Mouse (Mus musculus) midbrain, embryonic 16.5 days (tissue): ENCODE measurements at regions not wholly inside any gene's neighbourhood (a gene's known extent, or its start where the extent isn't known, plus 50 kb on each side); places are given as distances from the start of the nearest gene placed in this dataset.

Experiments used
- ATAC-seq: fragments of 200-750 bp; cut with Nextera tagmentation; 2 replicates; pipeline ENCODE4 v1.8.0; 2017; ENCODE audit warnings: moderate TSS enrichment
- H3K27ac ChIP-seq: fragments of 300-500 bp; sonication (generic); 2 replicates; pipeline ENCODE4 v1.5.1; 2014; ENCODE audit warnings: mild to moderate bottlenecking, low read length, mixed read lengths
- H3K27me3 ChIP-seq: fragments of 300-500 bp; sonication (generic); 2 replicates; pipeline ENCODE4 v1.6.1; 2014; ENCODE audit warnings: low read depth, low read length, mixed read lengths; ENCODE audit not compliant: control insufficient read depth, insufficient read depth
- H3K36me3 ChIP-seq: fragments of 300-500 bp; sonication (generic); 2 replicates; pipeline ENCODE4 v1.6.1; 2014; ENCODE audit warnings: mild to moderate bottlenecking, low read length, moderate library complexity, mixed read lengths; ENCODE audit not compliant: control insufficient read depth, insufficient read depth
- H3K4me1 ChIP-seq: fragments of 300-500 bp; sonication (generic); 2 replicates; pipeline ENCODE4 v1.6.1; 2014; ENCODE audit warnings: mild to moderate bottlenecking, low read length, mixed read lengths; ENCODE audit not compliant: control insufficient read depth, insufficient read depth
- H3K4me2 ChIP-seq: fragments of 300-500 bp; sonication (generic); 2 replicates; pipeline ENCODE4 v1.6.1; 2014; ENCODE audit warnings: mild to moderate bottlenecking, low read length, mixed read lengths
- H3K4me3 ChIP-seq: fragments of 300-500 bp; sonication (generic); 2 replicates; pipeline ENCODE4 v1.5.1; 2014; ENCODE audit warnings: low read depth, mild to moderate bottlenecking, low read length, moderate library complexity, mixed read lengths
- H3K9ac ChIP-seq: fragments of 300-500 bp; sonication (generic); 2 replicates; pipeline ENCODE4 v1.6.1; 2014; ENCODE audit warnings: low read depth, low read length, mixed read lengths
- H3K9me3 ChIP-seq: fragments of 300-500 bp; sonication (generic); replicated peaks from 2 replicates; pipeline ENCODE4 v1.6.1; 2014; ENCODE audit warnings: mild to moderate bottlenecking, low read length, mixed read lengths; ENCODE audit not compliant: control insufficient read depth, poor library complexity, severe bottlenecking
- WGBS: fragments of 180-500 bp; shearing (Covaris S2); extraction: QIAGEN DNeasy Blood & Tissue Kit; methylation state at CpG from one replicate; pipeline ENCODE4 v1.1.7; 2014; 5-methylcytosine and 5-hydroxymethylcytosine counted together

DNA sequence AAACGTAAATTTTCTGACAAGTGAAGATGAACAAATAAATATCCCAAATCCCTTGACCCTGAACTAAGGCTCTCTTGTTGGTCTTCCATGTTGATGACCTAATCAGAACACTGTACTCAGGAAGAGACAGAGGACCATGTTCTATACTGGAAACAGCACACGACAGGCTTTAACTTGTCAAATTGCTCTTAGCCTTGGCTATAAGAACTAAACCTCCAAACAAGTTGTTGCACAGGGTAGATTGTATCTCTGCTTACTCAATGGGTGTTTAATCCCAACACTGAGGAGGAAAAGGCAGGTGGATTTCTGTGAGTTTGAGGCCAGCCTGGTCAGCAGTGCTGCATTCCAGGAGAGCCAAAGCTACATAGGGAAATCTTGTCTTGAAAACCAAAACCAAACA, 265.5 kb downstream of the Gja1 start:
- WGBS = 89% methylated on average over 2 of the region's 2 CpGs
- H3K4me1 ChIP-seq = no peaks in the 10 kb centered on the region
- H3K4me2 ChIP-seq = no peak overlapping the region
- no peak overlapping the region for H3K9ac ChIP-seq
- H3K4me3 ChIP-seq = no peak overlapping the region
- H3K27me3 ChIP-seq = no peaks in the 10 kb centered on the region
- ATAC-seq = no peak
- H3K36me3 ChIP-seq = no peaks in the 10 kb centered on the region
- no peaks in the 10 kb centered on the region for H3K9me3 ChIP-seq
- H3K27ac ChIP-seq = no peak overlapping the region

DNA sequence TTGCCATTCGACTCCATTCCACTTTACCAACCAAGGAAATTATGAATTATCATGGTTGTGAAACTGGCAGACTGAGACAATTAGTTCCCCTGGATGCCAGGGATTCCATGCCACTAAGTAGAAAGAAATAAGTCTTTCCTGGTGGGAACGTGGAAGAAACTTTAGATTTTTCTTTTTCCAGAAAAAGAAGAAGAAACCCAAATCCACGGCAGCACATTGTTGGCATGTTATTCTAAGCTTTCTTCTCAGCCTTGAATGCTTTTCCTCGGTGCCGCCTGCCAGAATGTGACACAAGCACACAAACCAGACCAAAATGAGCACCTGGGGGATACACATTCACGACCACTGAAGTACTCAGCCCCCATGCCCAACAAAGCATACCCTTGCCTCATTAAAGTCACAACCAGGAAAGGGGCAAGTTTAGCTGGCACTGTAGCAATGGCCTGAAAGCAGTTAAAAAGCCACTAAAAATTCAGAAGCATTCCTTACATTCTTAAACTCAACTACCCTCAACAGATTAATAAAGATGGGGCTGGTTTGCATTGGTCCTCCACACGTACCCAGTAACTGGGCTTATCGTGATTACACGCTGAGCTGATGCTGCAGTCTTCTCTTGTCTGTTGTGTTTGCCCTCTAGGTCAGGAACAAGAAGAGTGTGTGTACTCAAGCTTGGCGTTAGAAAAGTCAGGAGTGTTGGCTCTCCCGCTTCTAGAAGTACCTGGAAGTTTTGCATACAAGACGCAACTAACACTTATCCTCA, 266.4 kb downstream of the Gja1 start:
- no peak overlapping the region for H3K9ac ChIP-seq
- H3K4me2 ChIP-seq = no peak overlapping the region
- H3K4me3 ChIP-seq = no peak overlapping the region
- H3K9me3 ChIP-seq = no peaks in the 10 kb centered on the region
- WGBS = 74% methylated on average over 12 of the region's 12 CpGs
- H3K27ac ChIP-seq = no peak overlapping the region
- ATAC-seq = no peak
- no peaks in the 10 kb centered on the region for H3K4me1 ChIP-seq
- H3K36me3 ChIP-seq = no peaks in the 10 kb centered on the region
- H3K27me3 ChIP-seq = no peaks in the 10 kb centered on the region

DNA sequence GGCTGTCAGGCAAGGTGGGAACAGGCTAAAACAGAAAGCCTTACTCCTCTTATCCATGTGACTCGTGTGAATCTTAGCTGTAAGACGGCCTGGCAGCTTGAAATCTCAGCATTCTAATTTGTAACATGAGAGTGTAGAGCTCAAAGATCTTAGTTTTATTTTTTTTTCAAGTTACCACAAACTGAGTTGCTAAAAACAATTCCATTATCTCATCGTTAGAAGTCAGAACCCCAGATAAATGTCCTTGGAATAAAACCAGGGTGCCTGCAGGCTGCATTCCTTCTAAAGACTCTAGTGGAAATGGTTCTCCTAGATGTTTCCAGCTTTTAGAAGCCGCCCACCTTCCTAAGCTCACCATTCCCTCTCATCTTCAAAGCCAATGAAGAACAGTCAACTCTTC, 283.4 kb downstream of the Gja1 start:
- Histone ChIP-seq H3K27me3 (no peaks in the 10 kb centered on the region), H3K4me1 (no peaks in the 10 kb centered on the region), H3K27ac (no peak overlapping the region), H3K9ac (no peak overlapping the region), H3K36me3 (no peaks in the 10 kb centered on the region), H3K4me2 (no peak overlapping the region), H3K4me3 (no peak overlapping the region), H3K9me3 (no peaks in the 10 kb centered on the region)
- WGBS = 92% methylated on average over 4 of the region's 4 CpGs
- ATAC-seq = no peak

DNA sequence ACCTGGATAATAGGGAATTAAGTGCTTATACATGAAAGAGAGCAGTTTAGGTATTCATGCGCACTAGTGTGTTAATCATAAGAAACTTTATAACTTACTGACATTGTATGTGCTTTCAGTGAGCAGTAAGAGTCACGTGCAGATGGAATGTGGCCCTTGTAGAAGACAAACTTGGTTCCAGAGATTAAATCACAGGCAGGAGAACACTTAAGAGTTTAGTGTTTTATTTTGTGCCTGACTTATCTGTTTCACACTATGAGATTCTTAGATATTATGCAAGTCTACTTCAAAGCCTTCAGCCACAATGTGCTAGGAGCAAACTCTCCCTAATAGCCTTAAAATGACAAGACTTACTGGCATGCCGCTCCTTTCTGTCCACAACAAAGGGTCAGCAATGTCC, 296.8 kb downstream of the Gja1 start:
- 69% methylated on average over 3 of the region's 3 CpGs for WGBS
- H3K4me1 ChIP-seq = no peaks in the 10 kb centered on the region
- H3K27ac ChIP-seq = no peak overlapping the region
- no peak overlapping the region for H3K4me3 ChIP-seq
- H3K9ac ChIP-seq = no peak overlapping the region
- H3K27me3 ChIP-seq = no peaks in the 10 kb centered on the region
- no peak overlapping the region for H3K4me2 ChIP-seq
- no peak for ATAC-seq
- H3K36me3 ChIP-seq = no peaks in the 10 kb centered on the region
- no peaks in the 10 kb centered on the region for H3K9me3 ChIP-seq

DNA sequence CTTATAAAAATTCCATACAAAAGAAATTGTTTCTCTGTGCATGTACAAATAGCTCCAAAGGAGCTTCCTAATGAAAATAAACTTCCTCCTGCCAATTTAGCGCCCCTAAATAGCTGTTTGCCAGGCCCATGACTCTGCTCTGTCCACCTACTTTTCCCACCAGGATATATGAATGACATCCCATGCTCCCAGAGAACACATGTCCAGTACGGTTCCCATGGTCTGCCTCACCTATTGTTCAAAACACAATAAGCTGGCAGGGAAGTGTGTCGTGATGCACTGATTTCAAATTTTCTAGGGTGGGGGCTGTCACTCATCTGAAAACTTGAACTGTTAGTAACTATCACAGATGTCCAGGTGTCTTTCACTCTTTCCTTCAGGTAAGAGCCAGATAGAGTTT, 305.8 kb downstream of the Gja1 start:
- Histone ChIP-seq H3K4me1 (no peaks in the 10 kb centered on the region), H3K9me3 (no peaks in the 10 kb centered on the region), H3K9ac (no peak overlapping the region), H3K27me3 (no peaks in the 10 kb centered on the region), H3K27ac (no peak overlapping the region), H3K36me3 (no peaks in the 10 kb centered on the region), H3K4me2 (no peak overlapping the region), H3K4me3 (no peak overlapping the region)
- 55% methylated on average over 3 of the region's 3 CpGs for WGBS
- no peak for ATAC-seq

DNA sequence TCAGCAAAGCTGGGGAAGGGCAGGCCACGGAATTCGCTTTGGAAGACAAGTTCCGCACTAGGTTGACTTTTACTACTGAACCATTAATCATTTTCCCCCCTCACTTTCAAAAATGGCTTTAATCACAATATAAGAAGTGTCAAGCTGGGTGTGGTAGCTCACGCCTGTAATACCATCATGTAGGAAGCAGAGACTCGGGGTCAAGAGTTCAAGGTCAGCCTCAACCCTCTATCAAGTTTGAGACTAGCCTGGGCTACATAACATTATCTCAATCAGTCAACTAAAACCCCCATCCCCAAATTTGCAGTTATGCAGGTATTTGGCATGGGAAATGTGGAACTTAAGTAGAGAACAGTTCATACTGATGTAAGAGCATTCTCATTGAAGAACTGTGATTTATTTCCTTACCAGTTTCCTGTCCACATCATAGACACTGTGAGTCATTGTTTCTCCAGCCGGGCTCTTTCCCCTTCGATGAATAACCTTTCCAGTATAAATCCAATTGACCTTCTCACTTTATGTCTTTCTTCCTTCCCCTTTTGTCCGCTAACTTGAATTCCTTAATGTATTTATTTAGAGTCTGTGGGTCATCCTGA, 308.6 kb downstream of the Gja1 start:
- Histone ChIP-seq H3K4me1 (no peaks in the 10 kb centered on the region), H3K27ac (no peak overlapping the region), H3K9ac (no peak overlapping the region), H3K9me3 (no peaks in the 10 kb centered on the region), H3K4me2 (no peak overlapping the region), H3K4me3 (no peak overlapping the region), H3K27me3 (no peaks in the 10 kb centered on the region), H3K36me3 (no peaks in the 10 kb centered on the region)
- ATAC-seq = no peak
- 88% methylated on average over 8 of the region's 8 CpGs for WGBS

DNA sequence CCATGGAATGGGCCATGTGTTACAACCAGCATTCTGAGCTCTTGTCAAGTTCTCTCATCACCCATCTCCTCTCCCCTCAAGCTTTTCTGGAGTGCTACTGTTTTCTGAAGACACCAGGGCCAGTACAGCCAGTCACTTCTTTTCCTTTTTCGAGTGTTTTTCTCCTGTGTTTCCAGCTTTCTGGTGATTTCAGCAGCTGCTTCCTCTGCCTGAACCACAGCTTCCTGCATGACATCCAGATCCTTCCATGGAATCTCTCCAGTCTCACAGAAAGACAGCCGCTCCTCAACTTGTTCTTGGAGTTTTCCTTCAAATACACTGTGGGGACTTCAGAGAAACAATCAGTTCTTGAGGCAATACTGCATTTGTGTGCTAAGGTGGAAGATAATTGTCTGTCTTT, 314.3 kb downstream of the Gja1 start:
- 87% methylated on average over 2 of the region's 2 CpGs for WGBS
- Histone ChIP-seq H3K27ac (no peak overlapping the region), H3K27me3 (no peaks in the 10 kb centered on the region), H3K4me3 (no peak overlapping the region), H3K36me3 (no peaks in the 10 kb centered on the region), H3K9ac (no peak overlapping the region), H3K4me1 (no peaks in the 10 kb centered on the region), H3K4me2 (no peak overlapping the region), H3K9me3 (no peaks in the 10 kb centered on the region)
- ATAC-seq = no peak

DNA sequence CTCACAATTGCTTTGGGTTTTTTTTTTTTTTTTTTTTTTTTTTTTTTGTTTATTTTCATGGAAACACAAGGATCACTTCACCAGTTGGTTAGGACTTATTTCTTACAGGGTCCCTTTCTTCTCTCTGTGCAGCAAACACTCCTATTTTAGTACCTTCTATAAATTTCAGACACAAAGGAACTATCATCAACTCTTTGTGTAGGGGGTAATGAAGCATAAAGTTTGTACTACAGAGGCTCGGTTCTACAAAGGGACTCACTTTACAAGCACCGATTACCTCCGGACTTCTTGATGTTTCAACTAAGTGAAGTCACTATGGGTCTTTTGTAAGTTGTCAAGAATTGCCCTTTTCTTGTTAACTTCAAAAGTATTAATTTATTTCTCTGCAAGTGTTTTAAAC, 318.0 kb downstream of the Gja1 start:
- H3K27me3 ChIP-seq = no peaks in the 10 kb centered on the region
- no peak for ATAC-seq
- H3K4me3 ChIP-seq = no peak overlapping the region
- WGBS = 4% methylated on average over 3 of the region's 3 CpGs
- no peaks in the 10 kb centered on the region for H3K36me3 ChIP-seq
- no peak overlapping the region for H3K27ac ChIP-seq
- no peaks in the 10 kb centered on the region for H3K4me1 ChIP-seq
- no peaks in the 10 kb centered on the region for H3K9me3 ChIP-seq
- H3K4me2 ChIP-seq = no peak overlapping the region
- H3K9ac ChIP-seq = no peak overlapping the region

DNA sequence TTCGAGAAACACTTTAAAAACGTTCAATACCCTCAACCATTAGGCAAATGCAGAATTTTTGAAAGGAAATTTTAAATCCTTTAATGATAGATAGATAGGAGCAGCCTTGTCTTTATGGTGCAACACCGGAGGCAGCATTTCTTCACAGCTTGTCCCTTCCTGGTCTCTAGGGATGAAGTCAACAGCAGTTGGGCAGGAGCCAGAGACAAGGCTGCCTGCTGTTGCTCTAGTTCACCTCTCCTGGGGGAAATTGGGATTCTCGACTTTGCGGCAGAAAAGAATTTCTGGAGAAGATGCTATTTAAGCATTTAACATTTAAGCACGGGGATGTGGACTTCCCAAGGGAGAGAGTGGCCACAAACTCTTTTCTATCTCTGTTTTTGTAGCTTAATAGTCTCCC, 323.0 kb downstream of the Gja1 start:
- Histone ChIP-seq H3K9me3 (no peaks in the 10 kb centered on the region), H3K36me3 (no peaks in the 10 kb centered on the region), H3K4me3 (no peak overlapping the region), H3K4me1 (no peaks in the 10 kb centered on the region), H3K27me3 (no peaks in the 10 kb centered on the region), H3K4me2 (no peak overlapping the region), H3K9ac (no peak overlapping the region), H3K27ac (no peak overlapping the region)
- WGBS = 75% methylated on average over 6 of the region's 6 CpGs
- no peak for ATAC-seq
